Mouse (Mus musculus): ENCODE results near the gene Scgb1b18. TPM values are rescaled to one million over a fixed set of nuclear protein-coding genes. Genes with fewer than 3 reads are reported as not detected.
"Not testable (repeated sequence)": the region's sequence is repeated elsewhere in the genome, so short reads cannot be mapped to it uniquely, and the experiment has no call there.

Gene Scgb1b18
- polyA plus RNA-seq (2012; ENCODE audit: insufficient read depth, insufficient read length, low replicate concordance, missing spikeins): not detected in 2 replicates

DNA sequence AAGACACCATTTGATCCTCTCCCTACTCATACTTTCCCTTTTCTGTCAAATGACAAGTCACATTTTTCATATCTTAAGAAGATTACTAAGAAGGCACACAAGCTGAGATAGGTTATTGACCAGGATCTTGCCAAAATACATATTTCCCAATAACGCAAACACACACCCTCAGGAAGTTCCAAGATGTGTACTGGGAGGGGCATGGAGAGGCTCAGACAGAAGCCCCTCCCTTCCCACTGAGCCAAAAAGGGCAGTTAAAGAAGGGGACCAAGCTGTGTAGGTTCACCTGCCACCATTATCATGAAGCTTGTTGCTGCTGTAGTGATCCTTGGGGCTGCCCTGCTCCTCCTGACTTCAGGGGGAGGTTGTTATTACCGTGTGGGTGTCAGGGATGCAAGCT lies at the start of gene Scgb1b18:
Gene Scgb1b18 (plus strand): TSS at position 301 of the 400 bp plus-strand sequence.
- WGBS: no CpG with 5 or more reads among the region's 2 CpGs
- not testable (repeated sequence) for H3K4me1 ChIP-seq (ENCODE audit: control insufficient read depth, insufficient read depth, low read length); H3K27ac ChIP-seq (ENCODE audit: insufficient read depth, low read depth, low read length); H3K4me3 ChIP-seq (ENCODE audit: insufficient read depth, low read depth, low read length)

- 83% methylated on average over 2 of the region's 2 CpGs for WGBS
- not testable (repeated sequence) for H3K27ac ChIP-seq (ENCODE audit: insufficient read depth, low read depth, low read length); H3K4me1 ChIP-seq (ENCODE audit: control insufficient read depth, insufficient read depth, low read length); H3K4me3 ChIP-seq (ENCODE audit: insufficient read depth, low read depth, low read length)
Observed at GRCm38 (mm10) chr7:33173764-33174163, 11.6 kb upstream of the Scgb1b18 start, which contains the start of gene Scgb2b18. Gene Scgb2b18, minus strand, starts transcription at chr7:33173864.

Other genes with a start within 250 kb of the Scgb1b18 start
- gene Scgb2b17, start 129.0 kb upstream of the Scgb1b18 start, polyA plus RNA-seq (2012; ENCODE audit: insufficient read depth, insufficient read length, low replicate concordance, missing spikeins): not detected in 2 replicates
- not detected in 2 replicates for gene Scgb1b17, start 122.1 kb upstream of the Scgb1b18 start, polyA plus RNA-seq (2012; ENCODE audit: insufficient read depth, insufficient read length, low replicate concordance, missing spikeins)
- not detected in 2 replicates for gene Scgb2b18, start 11.7 kb upstream of the Scgb1b18 start, polyA plus RNA-seq (2012; ENCODE audit: insufficient read depth, insufficient read length, low replicate concordance, missing spikeins)
- gene Scgb2b19, start 94.8 kb downstream of the Scgb1b18 start, polyA plus RNA-seq (2012; ENCODE audit: insufficient read depth, insufficient read length, low replicate concordance, missing spikeins): not detected in 2 replicates
- not detected in 2 replicates for gene Scgb1b19, start 101.7 kb downstream of the Scgb1b18 start, polyA plus RNA-seq (2012; ENCODE audit: insufficient read depth, insufficient read length, low replicate concordance, missing spikeins)
- gene Scgb2b20, start 180.8 kb downstream of the Scgb1b18 start, polyA plus RNA-seq (2012; ENCODE audit: insufficient read depth, insufficient read length, low replicate concordance, missing spikeins): not detected in 2 replicates
- not detected in 2 replicates for gene Scgb1b20, start 187.7 kb downstream of the Scgb1b18 start, polyA plus RNA-seq (2012; ENCODE audit: insufficient read depth, insufficient read length, low replicate concordance, missing spikeins)

Measured in olfactory bulb, adult 2 months (tissue).